Mouse (Mus musculus): Measurements from ENCODE around the gene Elf2.

Elf2 gene

GRCm38 (mm10) chr3:51276421-51277111, 63.9 kb downstream of the Elf2 start:
- DNase-seq, result no peak

GRCm38 (mm10) chr3:51275956-51276398, 64.5 kb downstream of the Elf2 start:
- peak; percentile 99 for DNase-seq

DNA sequence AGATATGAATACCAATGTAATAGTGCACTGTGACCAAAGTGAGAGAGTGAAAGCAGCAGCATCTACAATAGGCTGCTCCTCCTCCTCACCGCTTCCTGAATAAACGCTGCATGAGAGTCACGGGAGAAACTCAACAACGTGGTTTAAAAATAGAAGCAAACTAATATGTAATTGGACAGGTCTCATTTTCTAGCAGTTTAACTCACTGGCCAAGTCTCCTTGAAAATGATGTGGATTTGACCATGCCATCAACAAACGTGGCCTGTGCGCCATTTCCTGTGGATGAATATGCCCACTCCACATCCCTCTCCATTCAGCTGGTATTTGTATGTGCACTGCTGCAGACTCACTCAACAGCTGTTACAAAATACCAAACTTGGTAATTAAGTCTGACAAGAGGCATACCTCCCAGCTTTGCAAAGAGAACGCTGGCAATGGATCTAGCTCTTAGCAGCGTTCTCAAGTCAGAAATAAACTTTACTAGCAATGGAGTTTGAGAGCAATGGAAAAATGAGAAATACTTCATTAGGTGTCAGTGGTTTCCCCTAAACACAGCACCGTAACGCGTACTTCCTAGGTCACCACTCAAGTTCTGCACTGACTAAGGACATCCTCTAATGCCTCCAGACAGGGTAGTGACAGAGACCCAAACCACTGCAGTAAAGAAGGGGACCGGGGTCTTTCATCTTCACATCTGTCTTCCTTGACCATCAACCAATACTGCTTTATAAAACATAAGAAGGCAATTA, 70.2 kb downstream of the Elf2 start:
- no peak for DNase-seq

DNA sequence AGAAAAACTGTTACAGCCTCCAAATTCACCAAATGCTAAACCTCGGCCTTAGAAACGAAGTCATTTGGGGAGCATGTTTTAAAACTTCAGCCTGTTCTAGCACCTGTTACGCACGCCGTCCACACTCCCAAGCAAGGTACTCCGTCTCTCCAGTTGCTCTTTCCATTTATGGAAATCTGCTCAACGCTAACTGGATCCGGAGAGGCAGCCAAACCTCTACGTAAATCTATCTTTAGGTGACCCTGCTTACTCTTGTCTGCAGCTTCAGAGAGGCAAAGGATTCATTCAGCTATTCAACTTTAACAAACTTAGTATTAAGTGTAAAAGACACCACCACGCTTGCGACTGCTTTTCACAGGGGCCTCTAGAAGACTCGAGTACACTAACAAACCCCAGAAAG, 72.0 kb downstream of the Elf2 start:
- no peak for DNase-seq

GRCm38 (mm10) chr3:51262942-51263341, 77.5 kb downstream of the Elf2 start:
- DNase-seq, result no peak

DNA sequence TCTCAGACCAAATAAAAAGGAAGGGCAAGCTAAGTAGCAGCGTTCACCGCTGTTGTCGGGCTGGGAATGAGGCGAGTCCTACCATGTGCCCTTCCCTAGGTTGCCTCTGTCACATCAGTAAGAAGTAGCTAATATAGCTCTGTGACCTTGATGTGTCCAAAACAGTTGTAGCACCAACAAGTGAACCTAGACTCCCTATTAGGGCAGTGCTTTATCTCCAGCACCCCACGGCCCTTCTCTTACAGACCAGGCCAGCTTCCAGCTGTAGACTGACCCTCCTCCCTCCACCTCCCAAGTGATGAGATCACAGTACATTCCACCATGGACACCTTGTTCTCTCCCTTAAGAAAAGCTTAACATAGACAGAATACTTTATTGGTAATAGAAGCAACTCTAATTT, 82.4 kb downstream of the Elf2 start:
- DNase-seq, result no peak

DNA sequence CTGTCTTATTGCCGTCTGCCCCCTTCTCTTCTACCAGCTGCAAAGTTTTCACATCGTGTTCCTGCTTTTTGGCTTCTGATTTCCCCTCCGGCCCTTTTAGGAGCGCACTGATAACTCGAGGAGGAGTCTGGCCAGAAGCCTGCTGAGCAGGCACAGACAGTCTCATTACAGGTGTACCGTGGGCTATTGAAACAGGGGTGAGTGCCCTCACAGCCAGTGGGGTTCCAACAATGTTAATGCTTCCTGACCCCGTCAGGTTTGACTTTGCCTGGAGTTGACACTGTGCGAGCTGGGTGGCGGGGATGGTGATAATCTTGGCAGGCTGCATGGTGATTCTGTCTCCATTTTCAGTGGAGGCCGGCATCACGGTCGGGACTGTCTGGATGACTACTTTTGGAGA, 84.0 kb downstream of the Elf2 start:
- DNase-seq, result no peak

DNA sequence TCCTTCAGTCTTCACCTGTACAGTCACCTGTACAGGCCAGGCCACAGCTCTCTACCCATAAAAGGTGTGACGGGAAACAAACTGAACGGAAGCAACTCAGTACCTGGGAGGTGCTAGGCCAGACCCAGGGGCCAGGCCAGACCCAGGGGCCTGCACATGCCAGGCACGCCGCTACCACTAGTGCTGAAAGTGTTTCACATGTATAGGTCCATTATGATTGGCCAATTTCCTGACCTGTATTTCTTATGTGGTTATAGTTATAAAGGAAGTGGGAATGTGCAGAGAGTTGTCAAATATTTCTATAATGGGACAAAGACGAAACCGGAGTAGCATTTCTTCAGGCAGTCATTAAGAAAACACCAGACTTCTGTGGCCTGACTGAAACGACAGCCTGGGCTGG, 85.7 kb downstream of the Elf2 start:
- no peak for DNase-seq

DNA sequence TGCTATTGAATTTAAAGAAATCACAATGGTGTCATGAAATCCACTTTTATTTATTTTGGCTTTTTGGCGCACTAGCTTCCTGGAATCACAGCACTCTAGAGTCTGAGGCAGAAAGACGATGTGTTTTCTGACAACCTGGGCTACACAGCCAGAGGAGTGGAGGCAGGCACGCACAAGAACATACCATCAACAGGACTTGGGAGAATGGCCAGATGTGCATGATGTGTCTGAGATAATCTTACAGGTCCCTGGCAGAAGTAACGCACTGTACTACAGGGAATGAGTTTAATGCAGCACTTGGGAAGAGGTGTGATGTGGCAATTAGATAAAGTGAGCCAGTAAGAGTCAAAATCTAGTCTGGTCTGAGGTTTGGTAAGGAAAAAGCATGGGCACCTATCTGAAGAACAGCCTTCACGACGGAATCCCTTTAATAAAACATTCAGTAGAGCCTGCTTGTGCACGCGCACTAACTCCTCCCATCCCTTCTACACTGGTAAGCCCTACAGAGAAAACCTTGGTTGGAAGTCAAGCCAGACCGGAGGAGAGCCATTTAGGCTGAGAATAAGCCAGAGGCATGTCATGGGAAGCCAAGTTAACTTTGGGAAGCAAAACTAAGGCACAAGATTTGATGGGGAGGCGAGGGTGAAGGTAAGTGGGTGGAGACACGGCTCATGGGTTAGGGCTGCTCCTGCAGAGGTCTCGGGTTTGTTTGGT, 87.6 kb downstream of the Elf2 start:
- DNase-seq, result no peak

DNA sequence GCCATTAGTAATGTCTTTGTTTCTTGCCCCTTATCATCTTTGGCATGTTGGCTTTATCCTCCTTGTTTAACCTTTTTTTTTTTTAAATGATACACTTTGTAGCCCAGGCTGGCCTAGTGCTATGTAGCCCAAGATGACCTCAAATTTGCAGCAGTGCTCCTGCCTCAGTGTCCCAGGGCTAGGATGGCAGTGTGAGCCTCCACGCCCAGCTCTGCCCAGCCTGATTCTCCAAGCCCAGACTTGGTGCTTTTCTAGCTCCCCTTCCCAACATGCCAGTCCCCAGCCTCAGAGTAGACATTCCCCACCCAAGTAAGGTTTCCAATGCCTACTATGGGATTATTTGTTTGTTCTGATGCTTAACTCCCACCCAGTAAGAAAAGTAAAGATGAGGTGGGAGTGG, 88.2 kb downstream of the Elf2 start:
- no peak for DNase-seq

- no peak for DNase-seq
Measured at GRCm38 (mm10) chr3:51251057-51251456, 89.4 kb downstream of the Elf2 start.

GRCm38 (mm10) chr3:51249866-51250265, 90.6 kb downstream of the Elf2 start:
- no peak for DNase-seq

GRCm38 (mm10) chr3:51249460-51249859, 91.0 kb downstream of the Elf2 start:
- DNase-seq, result no peak

DNA sequence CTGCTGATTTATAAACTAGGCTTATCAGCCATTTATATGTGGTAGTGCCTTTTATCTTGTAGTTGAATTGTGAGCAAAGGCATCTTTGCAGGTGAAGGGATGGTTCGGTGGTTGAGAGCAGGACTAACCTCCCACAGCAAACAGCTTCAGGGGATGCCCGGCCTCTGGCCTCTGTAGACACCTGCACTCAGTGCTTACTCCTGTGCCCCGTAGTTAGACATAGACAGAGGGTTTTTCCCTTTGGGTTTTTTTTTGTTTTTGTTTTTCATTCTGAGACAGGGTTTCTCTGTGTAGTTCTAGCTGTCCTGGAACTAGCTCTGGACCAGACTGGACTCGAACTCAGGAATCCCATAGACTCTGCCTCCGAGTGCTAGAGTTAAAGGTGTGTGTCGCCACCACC, 91.9 kb downstream of the Elf2 start:
- no peak for DNase-seq

DNA sequence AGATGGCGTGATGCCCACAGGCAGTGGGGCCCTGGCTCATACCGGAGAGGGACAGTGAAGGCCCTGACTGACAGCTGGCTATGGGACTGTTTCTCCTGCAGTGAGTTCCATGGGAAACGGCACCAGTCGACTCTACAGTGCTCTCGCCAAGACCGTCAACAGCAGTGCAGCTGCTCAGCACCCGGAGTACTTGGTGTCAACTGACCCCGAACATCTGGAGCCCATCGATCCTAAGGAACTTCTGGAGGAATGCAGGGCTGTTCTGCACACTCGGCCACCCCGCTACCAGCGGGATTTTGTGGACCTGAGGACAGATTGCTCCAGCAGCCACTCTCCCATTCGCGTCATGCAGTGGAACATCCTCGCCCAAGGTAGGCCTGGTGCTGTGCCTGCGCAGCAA, 92.8 kb downstream of the Elf2 start:
- DNase-seq, result no peak

- DNase-seq, result no peak
Measured at GRCm38 (mm10) chr3:51239541-51239940, 100.9 kb downstream of the Elf2 start.

DNA sequence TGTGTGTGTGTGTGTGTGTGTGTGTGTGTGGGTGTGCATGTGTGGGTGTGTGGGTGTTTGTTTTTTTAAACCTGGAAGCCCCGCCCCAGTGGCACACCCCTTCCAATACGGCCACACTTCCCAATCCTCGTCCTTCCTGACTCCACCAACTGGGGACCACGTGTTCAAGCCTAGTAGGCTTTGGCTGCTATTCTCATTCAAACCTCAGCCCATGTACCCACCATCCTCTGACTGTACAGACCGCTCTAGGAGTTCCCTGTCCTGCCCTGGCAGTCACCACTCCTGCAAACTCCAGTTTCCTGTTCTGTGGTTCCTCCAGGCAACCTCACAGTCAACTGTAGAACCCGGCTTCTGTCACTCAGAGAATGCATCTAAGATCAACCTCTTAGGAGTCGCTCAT, 101.9 kb downstream of the Elf2 start:
- DNase-seq, result no peak

DNA sequence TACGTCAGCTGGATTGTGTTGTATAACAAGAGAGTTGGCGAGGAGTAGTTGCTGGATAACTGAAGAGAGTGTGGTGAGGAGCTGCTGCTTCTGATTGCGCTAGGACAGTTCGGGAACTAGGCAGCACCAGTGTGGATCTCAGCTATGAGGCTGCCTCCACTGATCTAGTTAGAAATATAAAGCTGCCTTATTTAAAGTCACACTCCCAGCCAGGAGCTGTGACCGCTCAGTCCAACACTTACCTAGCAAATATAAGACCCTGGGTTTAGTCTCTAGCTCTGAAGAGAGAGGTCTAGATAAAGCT, 105.8 kb downstream of the Elf2 start:
- DNase-seq, result no peak

DNA sequence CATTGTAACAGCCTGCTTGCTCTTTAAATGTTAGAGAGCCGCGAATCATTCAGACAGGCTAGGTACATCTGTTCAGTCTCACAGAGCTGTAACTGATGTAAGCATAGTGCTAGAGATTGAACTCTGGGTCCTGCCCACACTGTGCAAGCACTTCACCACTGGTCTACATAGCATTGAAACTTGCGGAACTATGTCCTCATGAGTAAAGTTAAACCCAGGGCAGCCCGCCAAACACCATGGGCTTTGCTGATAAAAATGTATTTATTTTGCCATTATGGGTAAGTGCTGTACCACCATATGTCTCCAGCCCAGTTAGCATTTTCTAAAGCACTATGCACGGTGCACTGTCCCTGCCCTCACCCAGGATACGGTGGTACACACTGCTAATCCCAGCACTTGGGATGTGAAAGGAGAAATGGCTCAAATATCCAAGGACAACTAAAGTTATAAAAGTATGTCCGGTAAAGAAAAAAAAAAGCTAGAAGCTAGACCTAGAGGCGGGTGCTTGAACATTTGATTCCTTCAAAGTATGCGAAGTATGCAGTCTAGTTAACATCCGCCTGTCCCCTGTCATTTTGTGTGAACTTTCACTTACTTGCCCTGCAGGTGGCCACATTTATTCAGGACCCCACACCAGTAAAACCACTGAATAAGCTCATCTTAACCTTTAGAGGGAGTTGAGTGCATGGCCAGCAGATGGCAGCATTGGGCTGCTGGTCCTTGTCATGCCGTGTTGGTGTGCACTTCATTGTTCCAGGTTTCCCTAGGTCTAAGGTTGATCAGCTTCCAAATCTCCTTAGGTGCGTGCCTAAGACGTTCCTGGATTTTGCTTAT, 106.3 kb downstream of the Elf2 start:
- DNase-seq, result peak; percentile 85

DNA sequence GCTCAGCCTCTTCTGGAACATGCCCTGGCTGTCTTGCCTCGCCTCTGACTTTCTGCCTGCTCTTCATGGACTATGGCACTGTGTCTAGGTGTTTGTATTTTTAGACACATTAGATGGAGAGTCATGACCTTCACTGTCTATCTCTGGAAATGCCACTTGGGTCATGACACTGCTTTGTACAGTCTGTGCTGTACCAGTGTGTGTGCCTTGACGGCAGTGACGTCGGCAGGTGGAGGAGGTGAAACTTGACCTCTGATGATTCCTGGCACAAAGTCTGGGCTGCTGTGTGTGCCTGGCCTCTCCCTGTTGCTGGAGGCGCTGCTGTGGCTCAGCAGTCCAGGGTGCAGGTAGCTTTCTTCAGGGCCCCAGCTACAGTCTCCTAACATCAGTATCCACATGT, 107.0 kb downstream of the Elf2 start:
- no peak for DNase-seq

GRCm38 (mm10) chr3:51232205-51232910, 108.1 kb downstream of the Elf2 start:
- DNase-seq, result no peak

GRCm38 (mm10) chr3:51231499-51231898, 109.0 kb downstream of the Elf2 start:
- DNase-seq, result no peak

DNA sequence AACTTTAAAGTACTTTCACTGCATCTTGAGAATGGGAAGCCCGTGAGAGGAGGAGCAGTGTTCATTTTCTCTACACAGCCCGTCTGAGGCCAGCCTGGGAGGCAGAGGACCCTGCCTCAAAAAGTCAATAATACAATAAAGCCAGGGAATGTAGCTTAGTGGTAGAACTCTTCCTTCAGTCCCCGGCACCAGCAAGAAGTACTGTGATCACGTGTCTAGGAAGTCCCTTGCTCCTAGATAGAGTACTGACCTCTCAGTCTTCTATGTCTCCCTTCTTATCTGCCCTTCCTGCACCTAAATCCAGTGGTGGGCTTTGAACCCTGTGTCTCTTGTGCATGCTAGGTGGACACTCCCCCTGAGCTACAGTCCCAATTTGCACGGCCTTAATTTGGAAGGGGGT, 109.6 kb downstream of the Elf2 start:
- DNase-seq, result no peak
